Mouse (Mus musculus): ENCODE measurements around the gene Scaf11. TPM values are rescaled to one million over a fixed set of nuclear protein-coding genes. Genes with fewer than 3 reads are reported as not detected.
"Not testable (repeated sequence)": the region's sequence is repeated elsewhere in the genome, so short reads cannot be mapped to it uniquely, and the experiment has no call there.

The Scaf11 gene
- polyA plus RNA-seq (2012; ENCODE audit: insufficient read depth, low replicate concordance): 7.2 and 14.6 TPM in 2 replicates

GRCm38 (mm10) chr15:96460730-96461540, at the start of gene Scaf11:
TSS of gene Scaf11 (minus strand) at chr15:96460843.
- H3K27me3 ChIP-seq (replicated peaks): no peaks in the 10 kb centered on the region
- peak within 1 kb of the TSS; percentile 99 for H3K4me3 ChIP-seq (replicated peaks)
- peaks cover 64% of the 10 kb centered on the region for H3K4me1 ChIP-seq
- H3K9me3 ChIP-seq: no peaks in the 10 kb centered on the region; the same call in 1 of the 2 replicates
- peaks cover 31% of the 10 kb centered on the region for H3K36me3 ChIP-seq (replicated peaks; ENCODE audit: low read length)
- no peak for TF ChIP-seq GATA1 (IDR thresholded peaks at IDR 0.05; ENCODE audit: borderline replicate concordance, low read length)
- TF ChIP-seq FLI1 (IDR thresholded peaks at IDR 0.05; ENCODE audit: low read length): no peak

- Histone ChIP-seq H3K27me3 (replicated peaks) (peaks cover 2% of the 10 kb centered on the region), H3K9me3 (peaks cover 30% of the 10 kb centered on the region), H3K36me3 (replicated peaks; ENCODE audit: low read length) (no peaks in the 10 kb centered on the region), H3K4me3 (replicated peaks) (peak overlapping the region; percentile 59), H3K4me1 (peaks cover 24% of the 10 kb centered on the region)
- TF ChIP-seq GATA1 (IDR thresholded peaks at IDR 0.05; ENCODE audit: borderline replicate concordance, low read length) (no peak), FLI1 (IDR thresholded peaks at IDR 0.05; ENCODE audit: low read length) (no peak)
These were observed 46.6 kb upstream of the Scaf11 start for GRCm38 (mm10) chr15:96507097-96507840.

GRCm38 (mm10) chr15:96497646-96498045, 37.0 kb upstream of the Scaf11 start:
- H3K27me3 ChIP-seq (replicated peaks): peaks cover 2% of the 10 kb centered on the region
- no peak overlapping the region for H3K4me3 ChIP-seq (replicated peaks)
- no peak for TF ChIP-seq FLI1 (IDR thresholded peaks at IDR 0.05; ENCODE audit: low read length)
- TF ChIP-seq GATA1 (IDR thresholded peaks at IDR 0.05; ENCODE audit: borderline replicate concordance, low read length): no peak
- H3K36me3 ChIP-seq (replicated peaks; ENCODE audit: low read length): no peaks in the 10 kb centered on the region
- peaks cover 62% of the 10 kb centered on the region for H3K9me3 ChIP-seq
- peaks cover 14% of the 10 kb centered on the region for H3K4me1 ChIP-seq

GRCm38 (mm10) chr15:96494279-96494678, 33.6 kb upstream of the Scaf11 start:
- H3K27me3 ChIP-seq (replicated peaks): no peaks in the 10 kb centered on the region
- peaks cover 14% of the 10 kb centered on the region for H3K4me1 ChIP-seq
- no peaks in the 10 kb centered on the region for H3K36me3 ChIP-seq (replicated peaks; ENCODE audit: low read length)
- no peak overlapping the region for H3K4me3 ChIP-seq (replicated peaks)
- TF ChIP-seq FLI1 (IDR thresholded peaks at IDR 0.05; ENCODE audit: low read length): no peak
- H3K9me3 ChIP-seq: peaks cover 33% of the 10 kb centered on the region

- H3K27me3 ChIP-seq (replicated peaks): no peaks in the 10 kb centered on the region
- H3K4me3 ChIP-seq (replicated peaks): no peak overlapping the region
- H3K36me3 ChIP-seq (replicated peaks; ENCODE audit: low read length): no peaks in the 10 kb centered on the region
- TF ChIP-seq FLI1 (IDR thresholded peaks at IDR 0.05; ENCODE audit: low read length) (no peak), GATA1 (IDR thresholded peaks at IDR 0.05; ENCODE audit: borderline replicate concordance, low read length) (no peak)
- H3K4me1 ChIP-seq: peaks cover 19% of the 10 kb centered on the region
- peaks cover 28% of the 10 kb centered on the region for H3K9me3 ChIP-seq
These were observed 32.9 kb upstream of the Scaf11 start for GRCm38 (mm10) chr15:96493573-96493972.

GRCm38 (mm10) chr15:96492919-96493318, 32.3 kb upstream of the Scaf11 start:
- H3K4me3 ChIP-seq (replicated peaks); H3K27me3 ChIP-seq (replicated peaks); H3K36me3 ChIP-seq (replicated peaks; ENCODE audit: low read length): not testable (repeated sequence)
- H3K4me1 ChIP-seq: peaks cover 17% of the 10 kb centered on the region
- peaks cover 22% of the 10 kb centered on the region for H3K9me3 ChIP-seq

GRCm38 (mm10) chr15:96491861-96492641, 31.4 kb upstream of the Scaf11 start:
- Histone ChIP-seq H3K36me3 (replicated peaks; ENCODE audit: low read length) (no peaks in the 10 kb centered on the region), H3K4me3 (replicated peaks) (no peak overlapping the region), H3K9me3 (peaks cover 16% of the 10 kb centered on the region), H3K27me3 (replicated peaks) (no peaks in the 10 kb centered on the region), H3K4me1 (peaks cover 17% of the 10 kb centered on the region)
- TF ChIP-seq FLI1 (IDR thresholded peaks at IDR 0.05; ENCODE audit: low read length) (no peak), GATA1 (IDR thresholded peaks at IDR 0.05; ENCODE audit: borderline replicate concordance, low read length) (no peak)

GRCm38 (mm10) chr15:96491421-96491820, 30.8 kb upstream of the Scaf11 start:
- TF ChIP-seq FLI1 (IDR thresholded peaks at IDR 0.05; ENCODE audit: low read length) (no peak), GATA1 (IDR thresholded peaks at IDR 0.05; ENCODE audit: borderline replicate concordance, low read length) (no peak)
- H3K27me3 ChIP-seq (replicated peaks): no peaks in the 10 kb centered on the region
- H3K36me3 ChIP-seq (replicated peaks; ENCODE audit: low read length): no peaks in the 10 kb centered on the region
- no peak overlapping the region for H3K4me3 ChIP-seq (replicated peaks)
- H3K9me3 ChIP-seq: peaks cover 13% of the 10 kb centered on the region
- peaks cover 17% of the 10 kb centered on the region for H3K4me1 ChIP-seq

GRCm38 (mm10) chr15:96490123-96490522, 29.5 kb upstream of the Scaf11 start:
- peaks cover 8% of the 10 kb centered on the region for H3K9me3 ChIP-seq
- peaks cover 17% of the 10 kb centered on the region for H3K4me1 ChIP-seq
- no peaks in the 10 kb centered on the region for H3K27me3 ChIP-seq (replicated peaks)
- no peak overlapping the region for H3K4me3 ChIP-seq (replicated peaks)
- TF ChIP-seq GATA1 (IDR thresholded peaks at IDR 0.05; ENCODE audit: borderline replicate concordance, low read length): no peak
- TF ChIP-seq FLI1 (IDR thresholded peaks at IDR 0.05; ENCODE audit: low read length): no peak
- no peaks in the 10 kb centered on the region for H3K36me3 ChIP-seq (replicated peaks; ENCODE audit: low read length)
